Mouse (Mus musculus) forebrain, embryonic 12.5 days (tissue): ENCODE data around the gene Rtl1. TPM values are rescaled to one million over a fixed set of nuclear protein-coding genes. Genes with fewer than 3 reads are reported as not detected.

ENCODE experiments used
- ATAC-seq: fragments of 200-750 bp; cut with Nextera tagmentation; 2 replicates; pipeline ENCODE4 v1.8.0; 2017; ENCODE audit warnings: moderate TSS enrichment; ENCODE audit not compliant: low FRiP score
- H3K27ac ChIP-seq: fragments of 300-500 bp; sonication (generic); 2 replicates; pipeline ENCODE4 v1.5.1; 2016; ENCODE audit warnings: mild to moderate bottlenecking
- H3K27me3 ChIP-seq: fragments of 300-500 bp; sonication (generic); 2 replicates; pipeline ENCODE4 v1.6.1; 2016; ENCODE audit warnings: mild to moderate bottlenecking
- H3K36me3 ChIP-seq: fragments of 300-500 bp; sonication (generic); replicated peaks from 2 replicates; pipeline ENCODE4 v1.6.1; 2016; ENCODE audit warnings: mild to moderate bottlenecking
- H3K4me1 ChIP-seq: fragments of 300-500 bp; sonication (generic); 2 replicates; pipeline ENCODE4 v1.6.1; 2016
- H3K4me2 ChIP-seq: fragments of 300-500 bp; sonication (generic); 2 replicates; pipeline ENCODE4 v1.6.1; 2016; ENCODE audit warnings: mild to moderate bottlenecking, moderate library complexity
- H3K4me3 ChIP-seq: fragments of 300-500 bp; sonication (generic); replicated peaks from 2 replicates; pipeline ENCODE4 v1.5.1; 2016; ENCODE audit warnings: mild to moderate bottlenecking
- H3K9ac ChIP-seq: fragments of 300-500 bp; sonication (generic); 2 replicates; pipeline ENCODE4 v1.6.1; 2016; ENCODE audit warnings: mild to moderate bottlenecking
- H3K9me3 ChIP-seq: fragments of 300-500 bp; sonication (generic); 2 replicates; pipeline ENCODE4 v1.6.1; 2016
- WGBS: fragments of 180-500 bp; shearing (Covaris S2); methylation state at CpG from one replicate; pipeline ENCODE4 v1.1.7; 2016; 5-methylcytosine and 5-hydroxymethylcytosine counted together
- microRNA counts: library from miRNA; unstranded; fragments of <30 nt; microRNA quantifications from one replicate; lab custom pipeline; 2017
- microRNA-seq: library from miRNA; unstranded; fragments of <30 nt; microRNA quantifications from one replicate; pipeline ENCODE4, GENCODE M21; 2017
- polyA plus RNA-seq: library from polyadenylated mRNA; unstranded; fragments of >200 nt; fragmentation: Nextera tagmentation; extraction: Ambion mirVana; gene quantifications from 2 replicates; pipeline ENCODE4 v1.2.1, GENCODE M21; 2016

Gene Rtl1
- polyA plus RNA-seq, 1 experiment from 2014 or later, result 1.6 TPM

DNA sequence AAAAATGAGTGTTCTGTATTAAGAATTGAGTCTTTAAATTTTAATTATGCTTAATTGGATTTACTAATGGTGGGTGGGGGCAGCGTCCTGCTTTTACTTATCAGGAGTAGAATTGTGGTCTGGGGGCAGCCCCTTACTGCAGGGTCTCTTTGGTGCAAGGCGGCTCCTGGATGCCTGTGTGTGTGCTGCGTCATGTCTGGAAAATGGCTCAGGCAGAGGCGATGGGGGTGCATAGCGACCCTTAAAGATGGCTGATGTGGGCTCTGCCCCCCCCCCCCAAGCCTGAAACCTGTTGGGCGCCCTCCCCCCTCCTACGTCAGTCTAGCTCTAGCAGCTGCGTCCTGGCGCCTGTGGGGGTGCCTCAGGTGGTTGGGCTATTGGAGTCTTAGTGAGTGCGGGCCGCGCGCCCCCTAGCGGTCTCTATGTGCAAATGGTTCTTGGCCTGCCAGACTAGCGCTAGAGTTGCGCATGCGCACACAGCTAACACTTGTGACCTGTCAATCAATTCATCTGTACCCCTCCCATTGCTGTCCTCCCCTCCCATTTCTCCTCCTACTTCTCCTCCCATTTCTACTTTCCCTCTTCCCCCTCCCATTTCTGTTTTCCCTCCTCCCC, 57.4 kb downstream of the Rtl1 start:
- no peak overlapping the region for H3K9ac ChIP-seq
- WGBS, result 36% methylated on average over 17 of the region's 17 CpGs
- H3K4me1 ChIP-seq, result peaks cover 33% of the 10 kb centered on the region
- peak overlapping the region; percentile 54 for H3K4me2 ChIP-seq
- peaks cover 58% of the 10 kb centered on the region for H3K9me3 ChIP-seq
- peaks cover 6% of the 10 kb centered on the region; the same call in 1 of the 2 replicates for H3K27me3 ChIP-seq
- no peak for ATAC-seq
- 0 out of 2 replicates have a peak overlapping the region, but pooled peaks have one; percentile 36 for H3K27ac ChIP-seq
- H3K36me3 ChIP-seq, result no peaks in the 10 kb centered on the region; the same call in 1 of the 2 replicates
- H3K4me3 ChIP-seq, result peak overlapping the region; percentile 51

GRCm38 (mm10) chr12:109542011-109542410, 58.1 kb downstream of the Rtl1 start:
- Histone ChIP-seq H3K9ac (peak overlapping the region; percentile 63; the same call in 1 of the 2 replicates), H3K4me2 (peak overlapping the region; percentile 54), H3K4me1 (peaks cover 26% of the 10 kb centered on the region), H3K27me3 (peaks cover 6% of the 10 kb centered on the region; the same call in 1 of the 2 replicates), H3K36me3 (no peaks in the 10 kb centered on the region; the same call in 1 of the 2 replicates), H3K9me3 (peaks cover 65% of the 10 kb centered on the region), H3K4me3 (peak overlapping the region; percentile 51), H3K27ac (0 out of 2 replicates have a peak overlapping the region, but pooled peaks have one; percentile 36)
- ATAC-seq, result no peak
- WGBS, result 54% methylated on average over 14 of the region's 14 CpGs

DNA sequence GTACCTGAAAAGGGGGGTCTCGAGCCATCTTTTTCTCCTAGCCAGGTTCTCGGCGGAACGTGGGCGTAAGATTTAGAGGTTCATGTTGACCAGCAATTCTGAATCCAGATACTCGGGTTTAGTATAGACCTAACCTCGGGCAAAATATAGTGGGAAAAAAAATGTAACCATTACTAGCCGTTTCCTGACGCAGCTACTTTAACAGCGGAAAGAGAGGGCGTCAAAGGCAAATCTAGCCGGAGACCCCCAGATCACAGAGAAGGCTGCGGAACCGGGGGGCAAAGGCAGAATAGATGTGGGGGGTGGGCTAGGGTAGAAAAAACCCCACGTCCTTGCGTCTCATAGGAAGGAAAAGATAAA, 58.6 kb downstream of the Rtl1 start:
- Histone ChIP-seq H3K4me3 (peak overlapping the region; percentile 51), H3K9ac (peak overlapping the region; percentile 63), H3K36me3 (no peaks in the 10 kb centered on the region; the same call in 1 of the 2 replicates), H3K4me2 (peak overlapping the region; percentile 54), H3K9me3 (peaks cover 65% of the 10 kb centered on the region), H3K27ac (no peak overlapping the region), H3K27me3 (peaks cover 6% of the 10 kb centered on the region; the same call in 1 of the 2 replicates), H3K4me1 (peaks cover 21% of the 10 kb centered on the region)
- ATAC-seq, result no peak
- WGBS, result 39% methylated on average over 16 of the region's 16 CpGs

GRCm38 (mm10) chr12:109540739-109541539, 59.2 kb downstream of the Rtl1 start:
- peaks cover 15% of the 10 kb centered on the region for H3K4me1 ChIP-seq
- ATAC-seq, result peak; percentile 77
- peak overlapping the region; percentile 75 for H3K27ac ChIP-seq
- H3K9ac ChIP-seq, result peak overlapping the region; percentile 63
- H3K4me2 ChIP-seq, result peak overlapping the region; percentile 54
- peaks cover 65% of the 10 kb centered on the region for H3K9me3 ChIP-seq
- 46% methylated on average over 30 of the region's 30 CpGs for WGBS
- peak overlapping the region; percentile 51 for H3K4me3 ChIP-seq
- no peaks in the 10 kb centered on the region; the same call in 1 of the 2 replicates for H3K36me3 ChIP-seq
- H3K27me3 ChIP-seq, result peaks cover 6% of the 10 kb centered on the region; the same call in 1 of the 2 replicates

DNA sequence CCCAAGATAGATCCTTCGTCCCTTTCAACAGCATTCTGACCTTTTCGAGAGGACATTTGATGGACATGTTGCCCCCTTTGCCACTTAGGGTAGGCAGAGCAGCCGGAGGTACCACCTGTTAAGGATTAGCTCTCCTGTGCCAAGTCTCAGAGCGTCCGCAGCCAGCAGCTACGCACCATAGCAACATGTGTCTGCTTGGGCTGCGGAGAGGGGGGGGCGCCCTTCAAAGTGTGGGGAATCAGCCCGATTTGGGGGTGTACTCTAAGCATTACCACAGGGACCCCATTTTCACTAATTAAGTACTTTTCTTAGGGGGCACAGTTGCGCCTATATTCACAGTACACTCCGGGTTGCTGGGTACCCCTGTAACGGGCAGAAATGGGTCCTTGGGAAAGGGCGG, 60.2 kb downstream of the Rtl1 start:
- Histone ChIP-seq H3K4me3 (peak overlapping the region; percentile 51), H3K27me3 (peaks cover 6% of the 10 kb centered on the region; the same call in 1 of the 2 replicates), H3K9me3 (peaks cover 65% of the 10 kb centered on the region), H3K4me2 (peak overlapping the region; percentile 54), H3K27ac (no peak overlapping the region), H3K36me3 (no peaks in the 10 kb centered on the region; the same call in 1 of the 2 replicates), H3K4me1 (peaks cover 9% of the 10 kb centered on the region; the same call in 1 of the 2 replicates), H3K9ac (no peak overlapping the region)
- ATAC-seq, result 0 out of 2 replicates have a peak, but pooled peaks have one; percentile 20
- WGBS, result 56% methylated on average over 13 of the region's 13 CpGs

MicroRNAs within 50 kb of the gene (microRNA counts, 519-probe panel; counts per million panel counts)
- microRNA mmu-miR-1188 (lab: Ali Mortazavi, UCI) (not detected), microRNA mmu-miR-127 (lab: Ali Mortazavi, UCI) (5,099 counts per million, percentile 68 among the panel's probes with 10 or more counts), microRNA mmu-miR-136 (lab: Ali Mortazavi, UCI) (6,337 counts per million, percentile 87 among the panel's probes with 10 or more counts), microRNA mmu-miR-1906 (lab: Ali Mortazavi, UCI) (2,294 counts per million, percentile 13 among the panel's probes with 10 or more counts), microRNA mmu-miR-337-3p (lab: Ali Mortazavi, UCI) (not detected), microRNA mmu-miR-337-5p (lab: Ali Mortazavi, UCI) (not detected), microRNA mmu-miR-341 (lab: Ali Mortazavi, UCI) (not detected), microRNA mmu-miR-370 (lab: Ali Mortazavi, UCI) (not detected), microRNA mmu-miR-431 (lab: Ali Mortazavi, UCI) (5,087 counts per million, percentile 67 among the panel's probes with 10 or more counts), microRNA mmu-miR-432 (lab: Ali Mortazavi, UCI) (not detected), microRNA mmu-miR-433 (lab: Ali Mortazavi, UCI) (5,553 counts per million, percentile 76 among the panel's probes with 10 or more counts), microRNA mmu-miR-434-3p (lab: Ali Mortazavi, UCI) (5,235 counts per million, percentile 71 among the panel's probes with 10 or more counts), microRNA mmu-miR-434-5p (lab: Ali Mortazavi, UCI) (4,429 counts per million, percentile 53 among the panel's probes with 10 or more counts), microRNA mmu-miR-493 (lab: Ali Mortazavi, UCI) (not detected), microRNA mmu-miR-540-3p (lab: Ali Mortazavi, UCI) (1,238 counts per million, percentile 3 among the panel's probes with 10 or more counts), microRNA mmu-miR-540-5p (lab: Ali Mortazavi, UCI) (not detected), microRNA mmu-miR-665 (lab: Ali Mortazavi, UCI) (not detected), microRNA mmu-miR-673-3p (lab: Ali Mortazavi, UCI) (not detected), microRNA mmu-miR-673-5p (lab: Ali Mortazavi, UCI) (not detected), microRNA mmu-miR-770-3p (lab: Ali Mortazavi, UCI) (2,419 counts per million, percentile 16 among the panel's probes with 10 or more counts), microRNA mmu-miR-770-5p (lab: Ali Mortazavi, UCI) (not detected)

Small RNA genes within 50 kb of the gene (microRNA-seq; reads per million reads assigned to microRNA genes)
- gene Gm23912 (not detected), gene Mir1188 (14.3 reads per million, percentile 31 among the genes with 10 or more reads in this experiment), gene Mir127 (8,750 reads per million, percentile 94 among the genes with 10 or more reads in this experiment), gene Mir136 (not detected), gene Mir1906-1 (not detected), gene Mir3070a (5.3 reads per million, percentile 20 among the genes with 10 or more reads in this experiment), gene Mir3070b (0.73 reads per million), gene Mir3071 (not detected), gene Mir337 (1.5 reads per million), gene Mir341 (1,277 reads per million, percentile 80 among the genes with 10 or more reads in this experiment), gene Mir3544 (not detected), gene Mir370 (1,049 reads per million, percentile 77 among the genes with 10 or more reads in this experiment), gene Mir431 (7,606 reads per million, percentile 93 among the genes with 10 or more reads in this experiment), gene Mir432 (not detected), gene Mir433 (1,573 reads per million, percentile 81 among the genes with 10 or more reads in this experiment), gene Mir434 (1,777 reads per million, percentile 81 among the genes with 10 or more reads in this experiment), gene Mir493 (156 reads per million, percentile 54 among the genes with 10 or more reads in this experiment), gene Mir540 (952 reads per million, percentile 75 among the genes with 10 or more reads in this experiment), gene Mir665 (755 reads per million, percentile 74 among the genes with 10 or more reads in this experiment), gene Mir673 (187 reads per million, percentile 57 among the genes with 10 or more reads in this experiment), gene Mir770 (344 reads per million, percentile 65 among the genes with 10 or more reads in this experiment)

Other genes starting within 250 kb of the Rtl1 start
- 143 and 148 TPM in 2 replicates for gene Dlk1, start 147.5 kb downstream of the Rtl1 start, polyA plus RNA-seq